Mouse (Mus musculus) E14TG2a.4 (cell line): Measurements from ENCODE around the gene Olfr629.
"Not testable (repeated sequence)": the region's sequence is repeated elsewhere in the genome, so short reads cannot be mapped to it uniquely, and the experiment has no call there.

Source experiments
- H3K27me3 ChIP-seq: 2 replicates; pipeline ENCODE4 v1.6.1; 2014; ENCODE audit warnings: low read length, control low read depth; ENCODE audit not compliant: insufficient read depth
- H3K36me3 ChIP-seq: 2 replicates; pipeline ENCODE4 v1.6.1; 2014; ENCODE audit warnings: low read length, control low read depth; ENCODE audit not compliant: insufficient read depth
- H3K4me1 ChIP-seq: replicated peaks from 2 replicates; pipeline ENCODE4 v1.6.1; 2014; ENCODE audit warnings: low read depth, low read length, control low read depth
- H3K4me3 ChIP-seq: replicated peaks from 2 replicates; pipeline ENCODE4 v1.5.1; 2014; ENCODE audit warnings: mild to moderate bottlenecking, low read length
- H3K9me3 ChIP-seq: 2 replicates; pipeline ENCODE4 v1.6.1; 2014; ENCODE audit warnings: low read length, control low read depth
- CTCF ChIP-seq: conservative IDR thresholded peaks from 2 replicates; pipeline ENCODE4 v1.5.1; 2014; ENCODE audit warnings: low read length
- NANOG ChIP-seq: IDR thresholded peaks from 2 replicates; pipeline ENCODE4 v1.6.1; 2014; ENCODE audit warnings: borderline replicate concordance, low read length, mixed read lengths
- POU5F1 ChIP-seq: IDR thresholded peaks from 2 replicates; pipeline ENCODE4 v1.6.1; 2014; ENCODE audit warnings: low read length, borderline replicate concordance

The Olfr629 gene

DNA sequence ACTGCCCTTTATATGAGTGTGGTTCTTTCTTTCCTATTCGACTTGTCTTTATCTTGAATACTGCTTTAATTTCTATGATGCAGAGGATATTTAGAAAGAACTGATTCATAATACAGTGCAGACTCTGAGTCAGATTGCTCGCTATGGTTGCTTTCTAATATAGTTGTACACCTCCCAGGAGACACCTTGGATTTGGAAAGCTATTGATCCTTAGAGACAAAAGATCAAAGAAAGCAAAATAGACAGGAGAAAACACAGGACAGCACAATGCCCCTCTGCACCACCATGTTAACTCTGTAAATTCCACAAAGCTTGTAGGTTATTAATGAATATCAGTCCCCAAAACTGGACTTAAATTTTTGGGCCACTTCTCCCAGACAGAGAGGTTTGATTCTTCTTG lies at the start of gene Olfr629:
Gene Olfr629 (minus strand): TSS at position 101 of the 400 bp plus-strand sequence.
- Histone ChIP-seq H3K36me3 (no peaks in the 10 kb centered on the region), H3K9me3 (no peaks in the 10 kb centered on the region), H3K4me3 (no peak within 1 kb of the TSS), H3K4me1 (no peaks in the 10 kb centered on the region), H3K27me3 (no peaks in the 10 kb centered on the region)
- TF ChIP-seq NANOG, result no peak

DNA sequence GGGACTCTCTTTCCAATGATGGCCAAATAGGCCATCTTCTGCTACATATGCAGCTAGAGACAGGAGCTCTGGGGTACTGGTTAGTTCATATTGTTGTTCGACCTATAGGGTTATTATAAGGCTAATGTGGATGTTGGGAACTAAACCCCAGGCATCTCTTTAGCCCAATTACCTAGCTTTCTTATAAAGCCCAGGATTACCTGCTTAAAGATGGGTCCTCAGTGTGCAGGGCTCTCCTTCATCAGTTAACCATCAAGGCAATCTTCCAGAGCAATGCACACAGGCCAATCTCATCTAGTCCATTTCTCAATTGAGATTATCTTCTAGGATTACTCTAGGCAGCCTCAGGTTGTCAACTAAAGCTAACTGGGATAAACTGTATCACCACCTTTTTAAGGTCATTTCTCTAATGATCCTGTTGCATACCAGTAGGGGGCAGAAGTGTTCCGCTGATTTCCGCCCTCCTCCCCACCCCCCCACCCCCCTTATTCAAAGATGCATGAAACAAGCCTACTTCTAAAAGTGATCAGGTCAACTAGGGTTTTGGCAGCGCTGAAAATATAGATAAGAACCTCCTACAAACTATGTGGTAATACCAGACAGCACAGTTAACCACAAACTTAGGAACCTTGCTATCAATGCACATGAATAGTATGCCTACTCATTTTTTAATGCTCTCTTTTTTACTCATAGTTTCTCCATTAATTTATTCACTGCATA lies 48.1 kb upstream of the Olfr629 start:
- no peaks in the 10 kb centered on the region for H3K27me3 ChIP-seq
- no peaks in the 10 kb centered on the region for H3K36me3 ChIP-seq
- no peak overlapping the region for H3K4me3 ChIP-seq
- no peaks in the 10 kb centered on the region for H3K4me1 ChIP-seq
- TF ChIP-seq CTCF, result no peak
- no peak for TF ChIP-seq POU5F1
- no peak for TF ChIP-seq NANOG
- H3K9me3 ChIP-seq, result peaks cover 5% of the 10 kb centered on the region

DNA sequence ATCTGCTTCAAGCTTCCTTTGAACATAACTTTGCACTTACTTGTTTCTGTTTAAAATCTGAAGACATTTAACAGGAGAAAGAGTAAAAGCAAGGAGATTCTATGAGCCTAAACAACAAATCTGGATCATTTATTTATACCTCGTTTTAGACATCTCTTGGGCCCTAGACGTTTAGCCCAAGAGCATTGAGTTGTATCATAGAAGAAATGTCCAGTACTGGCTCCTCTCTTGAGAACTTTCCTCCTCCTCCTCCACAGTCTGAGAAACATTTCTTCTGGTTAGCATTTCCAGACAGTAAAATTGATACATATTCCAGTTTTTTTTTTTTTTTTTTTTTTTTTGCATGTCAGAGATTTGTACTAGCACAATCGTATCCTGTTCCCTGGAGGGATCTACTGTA lies 47.0 kb upstream of the Olfr629 start, which contains the start of gene Olfr67:
Gene Olfr67 (minus strand): TSS at position 101 of the 400 bp plus-strand sequence.
- Histone ChIP-seq H3K9me3 (peaks cover 5% of the 10 kb centered on the region), H3K4me3 (no peak within 1 kb of the TSS), H3K4me1 (no peaks in the 10 kb centered on the region), H3K36me3 (no peaks in the 10 kb centered on the region), H3K27me3 (no peaks in the 10 kb centered on the region)
- TF ChIP-seq CTCF (no peak), NANOG (no peak), POU5F1 (no peak)

DNA sequence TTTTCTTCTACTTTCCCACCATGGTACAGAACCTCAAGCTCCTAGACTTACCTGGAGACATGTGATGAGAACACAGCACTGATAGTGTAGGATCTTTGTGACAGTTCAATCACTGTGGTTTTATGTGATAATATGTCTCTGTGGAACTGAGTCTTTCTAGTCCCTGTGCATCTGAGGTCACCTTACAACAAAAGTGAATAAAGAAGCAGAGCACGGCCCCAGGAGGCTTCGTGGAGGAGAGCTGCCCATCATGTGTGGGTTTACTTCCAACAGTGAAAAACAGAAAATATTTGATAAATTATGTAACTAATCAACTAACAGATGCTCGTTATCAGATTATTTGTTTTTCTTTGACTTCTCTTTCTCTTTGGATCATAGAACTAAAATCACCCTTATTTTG lies 34.9 kb upstream of the Olfr629 start, which contains the start of gene Olfr68:
Gene Olfr68 (minus strand): TSS at position 101 of the 400 bp plus-strand sequence.
- H3K9me3 ChIP-seq, result no peaks in the 10 kb centered on the region
- no peaks in the 10 kb centered on the region for H3K4me1 ChIP-seq
- H3K4me3 ChIP-seq, result no peak within 1 kb of the TSS
- no peaks in the 10 kb centered on the region for H3K36me3 ChIP-seq
- TF ChIP-seq NANOG (no peak), CTCF (no peak), POU5F1 (no peak)
- no peaks in the 10 kb centered on the region for H3K27me3 ChIP-seq

DNA sequence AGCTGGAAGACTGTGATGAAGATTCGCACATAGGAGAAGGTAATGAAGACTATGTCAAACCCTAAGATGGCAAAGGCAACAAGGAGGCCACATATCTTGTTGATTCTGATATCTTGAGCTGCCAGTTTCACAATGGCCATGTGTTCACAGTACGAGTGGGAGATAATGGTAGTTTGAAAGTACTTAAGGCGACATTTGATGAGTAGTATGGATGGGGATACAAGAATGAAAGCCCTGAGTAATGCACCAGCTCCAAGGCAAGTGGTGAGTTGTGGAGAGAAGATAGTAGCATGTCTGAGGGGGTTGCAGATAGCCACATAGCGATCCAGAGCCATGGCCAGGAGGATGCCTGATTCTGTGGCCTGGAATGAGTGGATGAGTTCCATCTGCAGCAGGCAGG lies 32.9 kb upstream of the Olfr629 start:
- not testable (repeated sequence) for H3K4me1 ChIP-seq, H3K27me3 ChIP-seq, H3K9me3 ChIP-seq, H3K36me3 ChIP-seq, H3K4me3 ChIP-seq

DNA sequence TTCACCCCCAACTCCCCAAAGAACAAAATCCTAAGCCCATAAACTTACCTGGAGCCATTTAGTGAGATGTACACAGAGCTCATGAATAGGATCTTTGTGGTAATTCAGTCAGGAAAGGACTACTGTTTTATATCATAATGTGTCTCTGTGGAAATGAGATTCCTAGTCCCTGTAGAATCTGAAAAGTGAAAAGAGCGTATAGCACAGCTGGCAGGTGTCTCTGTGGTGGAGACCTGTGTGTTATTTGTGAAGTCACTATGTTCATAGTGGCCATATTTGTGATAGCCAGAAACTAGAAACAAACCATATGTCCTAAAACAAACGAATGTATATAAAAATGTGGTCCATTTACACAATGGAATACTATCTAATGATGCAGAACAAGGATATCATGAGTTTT lies 26.8 kb upstream of the Olfr629 start, which contains the start of gene Olfr69:
Gene Olfr69 (minus strand): TSS at position 101 of the 400 bp plus-strand sequence.
- H3K36me3 ChIP-seq, result no peaks in the 10 kb centered on the region
- no peaks in the 10 kb centered on the region for H3K27me3 ChIP-seq
- H3K4me3 ChIP-seq, result no peak within 1 kb of the TSS
- H3K4me1 ChIP-seq, result no peaks in the 10 kb centered on the region
- no peaks in the 10 kb centered on the region for H3K9me3 ChIP-seq
- TF ChIP-seq NANOG, result no peak
- no peak for TF ChIP-seq POU5F1
- TF ChIP-seq CTCF, result no peak

DNA sequence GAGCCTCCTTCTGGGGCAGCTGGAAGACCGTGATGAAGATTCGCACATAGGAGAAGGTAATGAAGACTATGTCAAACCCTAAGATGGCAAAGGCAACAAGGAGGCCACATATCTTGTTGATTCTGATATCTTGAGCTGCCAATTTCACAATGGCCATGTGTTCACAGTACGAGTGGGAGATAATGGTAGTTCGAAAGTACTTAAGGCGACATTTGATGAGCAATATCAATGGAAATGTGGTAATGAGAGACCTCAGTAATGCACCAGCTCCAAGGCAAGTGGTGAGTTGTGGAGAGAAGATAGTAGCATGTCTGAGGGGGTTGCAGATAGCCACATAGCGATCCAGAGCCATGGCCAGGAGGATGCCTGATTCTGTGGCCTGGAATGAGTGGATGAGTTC lies 22.9 kb upstream of the Olfr629 start:
- H3K36me3 ChIP-seq, H3K4me3 ChIP-seq, H3K9me3 ChIP-seq, H3K4me1 ChIP-seq, H3K27me3 ChIP-seq: not testable (repeated sequence)

DNA sequence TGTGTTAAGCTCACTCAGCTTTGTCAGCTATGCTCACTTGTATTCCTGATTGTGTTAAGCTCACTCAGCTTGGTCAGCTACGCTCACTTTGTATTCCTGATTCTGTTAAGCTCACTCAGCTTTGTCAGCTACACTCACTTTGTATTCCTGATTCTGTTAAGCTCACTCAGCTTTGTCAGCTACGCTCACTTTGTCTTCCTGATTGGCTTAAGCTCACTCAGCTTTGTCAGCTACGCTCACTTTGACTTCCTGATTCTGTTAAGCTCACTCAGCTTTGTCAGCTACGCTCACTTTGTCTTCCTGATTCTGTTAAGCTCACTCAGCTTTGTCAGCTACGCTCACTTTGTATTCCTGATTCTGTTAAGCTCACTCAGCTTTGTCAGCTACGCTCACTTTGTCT lies 17.5 kb upstream of the Olfr629 start:
- not testable (repeated sequence) for H3K4me1 ChIP-seq, H3K36me3 ChIP-seq, H3K27me3 ChIP-seq, H3K9me3 ChIP-seq, H3K4me3 ChIP-seq

DNA sequence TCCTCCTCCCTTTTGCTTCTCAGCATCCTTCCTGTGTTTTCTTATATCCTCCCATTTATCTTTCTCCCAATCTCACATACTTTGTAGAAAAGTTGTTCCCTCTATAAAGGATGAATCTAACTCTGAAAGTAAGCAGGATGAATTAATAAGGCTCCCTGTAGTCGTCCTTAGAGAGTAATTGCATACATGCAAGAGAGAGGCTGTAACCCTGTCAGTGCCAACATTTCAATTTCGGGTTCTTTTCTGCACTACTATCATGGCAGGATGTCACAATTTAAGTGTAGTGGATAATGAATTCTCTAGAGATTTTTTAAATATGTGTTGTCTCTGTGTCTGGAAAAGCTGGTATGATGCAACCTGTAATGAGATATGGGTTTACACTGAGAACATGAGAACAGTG lies 12.5 kb upstream of the Olfr629 start, which contains the start of gene Olfr630:
Gene Olfr630 (minus strand): TSS at position 101 of the 400 bp plus-strand sequence.
- TF ChIP-seq CTCF (no peak), NANOG (no peak), POU5F1 (no peak)
- H3K27me3 ChIP-seq, result no peaks in the 10 kb centered on the region
- H3K4me3 ChIP-seq, result no peak within 1 kb of the TSS
- no peaks in the 10 kb centered on the region for H3K4me1 ChIP-seq
- no peaks in the 10 kb centered on the region for H3K9me3 ChIP-seq
- H3K36me3 ChIP-seq, result no peaks in the 10 kb centered on the region

DNA sequence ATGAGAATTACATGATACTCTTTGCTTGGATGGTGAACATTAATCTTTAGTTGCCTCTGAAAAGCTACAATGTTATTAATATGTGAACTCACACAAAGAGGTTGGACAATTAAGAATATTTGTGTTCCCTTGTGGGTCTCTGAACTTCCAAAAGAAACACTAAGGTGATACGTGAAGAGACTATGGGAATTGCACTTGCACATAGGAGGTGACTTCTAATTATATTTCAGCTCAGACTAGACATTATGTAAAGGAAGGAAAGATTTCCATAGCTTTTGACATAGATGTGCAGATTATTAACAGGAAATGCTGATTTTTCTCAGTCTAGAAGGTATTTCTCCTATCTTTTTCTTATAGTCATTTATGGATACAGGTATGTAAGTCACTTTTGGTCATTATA lies 14.7 kb downstream of the Olfr629 start, which contains the start of gene Olfr628:
Gene Olfr628 (plus strand): TSS at position 301 of the 400 bp plus-strand sequence.
- TF ChIP-seq CTCF, result no peak
- Histone ChIP-seq H3K27me3 (no peaks in the 10 kb centered on the region), H3K36me3 (no peaks in the 10 kb centered on the region), H3K4me1 (no peaks in the 10 kb centered on the region), H3K4me3 (no peak within 1 kb of the TSS), H3K9me3 (no peaks in the 10 kb centered on the region)

DNA sequence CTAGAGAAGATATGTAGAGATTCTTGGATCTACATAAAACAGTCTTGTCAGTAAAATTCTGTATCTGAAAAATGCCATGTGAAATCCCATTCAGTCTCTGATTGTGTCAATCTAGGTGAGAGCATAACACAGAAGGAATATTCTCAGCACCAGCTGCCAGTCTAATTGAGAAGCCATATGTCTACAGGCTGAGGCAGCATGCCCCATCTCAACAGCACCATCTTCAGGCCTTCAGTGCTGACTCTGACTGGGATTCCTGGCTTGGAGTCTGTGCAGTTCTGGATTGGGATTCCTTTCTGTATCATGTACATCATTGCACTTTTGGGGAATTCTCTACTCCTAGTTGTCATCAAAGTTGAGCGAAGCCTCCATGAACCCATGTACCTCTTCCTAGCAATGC lies 28.3 kb downstream of the Olfr629 start:
- H3K4me1 ChIP-seq, H3K36me3 ChIP-seq, H3K9me3 ChIP-seq, H3K4me3 ChIP-seq, H3K27me3 ChIP-seq: not testable (repeated sequence)
